Mouse (Mus musculus) spleen, adult 10 weeks (tissue): ENCODE results near the gene 1700066M21Rik. TPM values are rescaled to one million over a fixed set of nuclear protein-coding genes. Genes with fewer than 3 reads are reported as not detected.

Source experiments
- polyA plus RNA-seq: library from polyadenylated mRNA; stranded (reverse); fragments of 350-450 nt; fragmentation: Illumina TruSeq; extraction: RNeasy Lipid Tissue Mini Kit (QIAGEN cat#74804); gene quantifications from one replicate; pipeline ENCODE4 v1.2.3, GENCODE M21; 2015; ENCODE audit warnings: low replicate concordance; ENCODE audit not compliant: insufficient read depth

1700066M21Rik gene
- polyA plus RNA-seq = 14.4 TPM

GRCm38 (mm10) chr1:57377376-57378341 lies at the start of gene 1700066M21Rik:
TSS of gene 1700066M21Rik (plus strand) at chr1:57377620.

DNA sequence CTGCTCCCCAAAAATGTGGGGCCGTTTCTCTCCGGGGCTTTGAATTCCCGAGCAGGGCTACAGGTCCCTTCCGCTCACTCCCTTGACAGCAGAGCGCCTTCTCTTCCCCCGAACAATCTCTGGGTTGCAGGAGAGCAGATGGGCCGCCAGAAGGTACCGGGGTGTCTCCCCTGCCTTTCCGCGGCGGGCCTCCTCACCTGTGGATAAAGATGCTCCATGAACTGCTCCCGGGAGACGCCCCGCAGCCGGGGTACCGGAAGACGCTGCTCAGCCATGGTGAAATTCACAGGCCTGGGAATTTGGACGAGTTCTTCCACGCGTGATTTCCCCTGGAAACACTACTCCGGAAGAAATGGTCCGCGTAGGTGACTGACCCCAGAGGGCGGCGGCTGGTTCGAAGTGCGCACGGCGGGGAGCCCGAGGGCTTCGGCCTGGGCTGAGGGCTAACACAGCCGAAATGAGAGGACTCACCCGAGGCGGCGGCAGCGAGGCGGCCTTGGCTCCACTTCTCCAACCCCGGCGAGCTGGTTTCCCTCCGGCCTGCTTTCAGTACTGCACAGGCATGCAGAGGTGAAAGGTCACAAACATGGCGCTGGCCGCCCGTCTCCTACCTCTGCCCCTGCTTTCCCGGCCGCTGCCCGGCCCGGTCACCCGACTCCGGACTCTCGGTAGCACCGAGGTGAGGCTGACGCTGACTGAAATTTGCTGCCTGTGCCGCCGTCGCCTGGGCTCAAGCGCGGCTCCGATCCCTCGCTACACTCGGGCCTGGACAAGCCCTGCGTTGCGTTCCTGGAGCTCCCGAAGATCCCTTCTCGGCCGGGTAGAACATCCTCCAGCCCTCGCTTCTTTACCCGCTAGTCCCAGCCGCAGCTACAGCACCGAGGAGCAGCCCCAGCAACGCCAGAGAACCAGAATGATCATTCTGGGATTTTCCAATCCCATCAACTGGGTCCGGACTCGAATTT lies 29.0 kb downstream of the 1700066M21Rik start, which contains the start of the genes Maip1 and Tyw5:
Maip1 (plus strand) TSS at position 142 of the 965 bp plus-strand sequence.
Tyw5 (minus strand) TSS at position 915 of the 965 bp plus-strand sequence.

Other genes starting within 250 kb of the 1700066M21Rik start
- 8.0 TPM for gene Maip1, start 28.7 kb downstream of the 1700066M21Rik start, polyA plus RNA-seq
- 37.1 TPM for gene Tyw5, start 29.5 kb downstream of the 1700066M21Rik start, polyA plus RNA-seq